ENCODE assay signal across 8 mouse cellular contexts in genomic region chr17:33954646-33955554, GRCm38 (mm10). TPM values are rescaled to one million over a fixed set of nuclear protein-coding genes. Genes with fewer than 3 reads are reported as not detected.
A peak's percentile ranks its signal among the peaks of the same experiment; 100 is the strongest.
DNase-seq lines count a peak whose midpoint lies in the region; ATAC-seq and TF ChIP-seq lines count a peak whose summit lies in the region.

No protein-coding gene starts in this region.

- H3K9ac ChIP-seq in ES-E14 (ENCODE audit: insufficient read depth, low read depth, low read length, poor library complexity, severe bottlenecking) = peak overlapping the region; percentile 98
- peak overlapping the region; percentile 97 for H3K9ac ChIP-seq in embryonic facial prominence, embryonic 15.5 days
- H3K9ac ChIP-seq in intestine, embryonic 15.5 days = peak overlapping the region; percentile 97
- peak overlapping the region; percentile 89 for H3K9ac ChIP-seq in midbrain, embryonic 14.5 days (replicated peaks; ENCODE audit: low read length)

- DNase-seq in kidney, adult 8-10 months = peak; percentile 42
- no peak for DNase-seq in kidney, adult 18-20 months
- DNase-seq in ES-E14 (ENCODE audit: low read depth, low spot score) = no peak
- no peak for DNase-seq in midbrain, embryonic 14.5 days
- DNase-seq in urinary bladder, postnatal 10 days (ENCODE audit: low spot score) = no peak
- no peak for DNase-seq in natural killer cell, adult 2 months (ENCODE audit: low spot score in 2 of 2)

- ATAC-seq in embryonic facial prominence, embryonic 15.5 days (ENCODE audit: insufficient number of reproducible peaks, low FRiP score, low TSS enrichment, low read depth) = peak; percentile 1; the same call in 1 of the 2 replicates
- peak; percentile 23; the same call in 1 of the 2 replicates for ATAC-seq in intestine, embryonic 15.5 days
- ATAC-seq in midbrain, embryonic 14.5 days (ENCODE audit: low FRiP score, low TSS enrichment) = no peak; the same call in 1 of the 2 replicates

- WGBS in embryonic facial prominence, embryonic 15.5 days = under 1% methylated on average over 33 of the region's 33 CpGs
- under 1% methylated on average over 33 of the region's 33 CpGs for WGBS in intestine, embryonic 15.5 days
- 2% methylated on average over 33 of the region's 33 CpGs for WGBS in midbrain, embryonic 14.5 days

- no peaks in the 10 kb centered on the region for H3K27me3 ChIP-seq in embryonic facial prominence, embryonic 15.5 days
- no peaks in the 10 kb centered on the region for H3K27me3 ChIP-seq in intestine, embryonic 15.5 days (replicated peaks)
- H3K27me3 ChIP-seq in midbrain, embryonic 14.5 days (ENCODE audit: control insufficient read depth, insufficient read depth, low read length) = no peaks in the 10 kb centered on the region

- in situ Hi-C loops in ES-E14 (cut with MboI; ENCODE audit: low sequenced_read_pairs in 2 of 2, unreplicated experiment in 2 of 2) = no loop called here

- H3K4me2 ChIP-seq in embryonic facial prominence, embryonic 15.5 days (replicated peaks) = peak overlapping the region; percentile 85
- peak overlapping the region; percentile 91 for H3K4me2 ChIP-seq in intestine, embryonic 15.5 days (replicated peaks)
- peak overlapping the region; percentile 93 for H3K4me2 ChIP-seq in midbrain, embryonic 14.5 days (ENCODE audit: low read length)

- H3K36me3 ChIP-seq in ES-E14 (ENCODE audit: control insufficient read depth, insufficient read depth, low read length, poor library complexity, severe bottlenecking) = peaks cover 42% of the 10 kb centered on the region
- H3K36me3 ChIP-seq in embryonic facial prominence, embryonic 15.5 days = peaks cover 46% of the 10 kb centered on the region
- H3K36me3 ChIP-seq in intestine, embryonic 15.5 days = peaks cover 19% of the 10 kb centered on the region
- H3K36me3 ChIP-seq in midbrain, embryonic 14.5 days (ENCODE audit: control insufficient read depth, insufficient read depth, low read length) = peaks cover 46% of the 10 kb centered on the region

- H3K4me1 ChIP-seq in ES-E14 (ENCODE audit: control insufficient read depth in 2 of 2, insufficient read depth in 2 of 2, low read length in 2 of 2, poor library complexity in 1 of 2) = peaks cover 0 to 4% of the 10 kb centered on the region in 2 experiments; a peak in 1 of 4 replicates
- H3K4me1 ChIP-seq in embryonic facial prominence, embryonic 15.5 days = peaks cover 59% of the 10 kb centered on the region
- H3K4me1 ChIP-seq in intestine, embryonic 15.5 days (replicated peaks) = peaks cover 38% of the 10 kb centered on the region
- H3K4me1 ChIP-seq in midbrain, embryonic 14.5 days (ENCODE audit: control insufficient read depth, insufficient read depth, low read length) = peaks cover 28% of the 10 kb centered on the region

- peak overlapping the region; percentile 91 for H3K27ac ChIP-seq in ES-E14 (ENCODE audit: insufficient read depth, low read depth, low read length, poor library complexity, severe bottlenecking)
- H3K27ac ChIP-seq in embryonic facial prominence, embryonic 15.5 days (replicated peaks) = peak overlapping the region; percentile 97
- peak overlapping the region; percentile 94 for H3K27ac ChIP-seq in intestine, embryonic 15.5 days
- peak overlapping the region; percentile 87 for H3K27ac ChIP-seq in midbrain, embryonic 14.5 days (replicated peaks; ENCODE audit: low read depth, low read length)

- no peaks in the 10 kb centered on the region for H3K9me3 ChIP-seq in ES-E14 (ENCODE audit: control insufficient read depth, insufficient read depth, low read depth, low read length)
- no peaks in the 10 kb centered on the region for H3K9me3 ChIP-seq in embryonic facial prominence, embryonic 15.5 days (replicated peaks)
- H3K9me3 ChIP-seq in intestine, embryonic 15.5 days = no peaks in the 10 kb centered on the region
- H3K9me3 ChIP-seq in midbrain, embryonic 14.5 days (ENCODE audit: control insufficient read depth, low read length) = no peaks in the 10 kb centered on the region

- peak overlapping the region; percentile 90 to 96 for H3K4me3 ChIP-seq in ES-E14 (ENCODE audit: insufficient read depth in 1 of 2, low read depth in 1 of 2, low read length in 2 of 2, poor library complexity in 1 of 2, severe bottlenecking in 1 of 2)
- peak overlapping the region; percentile 87 for H3K4me3 ChIP-seq in embryonic facial prominence, embryonic 15.5 days (replicated peaks)
- H3K4me3 ChIP-seq in intestine, embryonic 15.5 days (replicated peaks) = peak overlapping the region; percentile 84
- peak overlapping the region; percentile 90 for H3K4me3 ChIP-seq in midbrain, embryonic 14.5 days (replicated peaks; ENCODE audit: low read depth, low read length)

TF ChIP-seq in ES-E14, 5 proteins besides CTCF, POLR2A, EP300 and RAD21:
- TF ChIP-seq ZNF384 (IDR thresholded peaks at IDR 0.05; ENCODE audit: low read depth, low read length) (no peak), CHD2 (IDR thresholded peaks at IDR 0.05; ENCODE audit: low read depth, low read length) (no peak), HCFC1 (IDR thresholded peaks at IDR 0.05; ENCODE audit: borderline replicate concordance, insufficient read depth, low read length) (no peak), MAFK (IDR thresholded peaks at IDR 0.05; ENCODE audit: insufficient read depth, low read depth, low read length) (no peak), ZC3H11A (IDR thresholded peaks at IDR 0.05; ENCODE audit: borderline replicate concordance, low read depth, low read length) (no peak)

RNA-seq across cellular contexts. Expression of gene Vps52, which starts 0.7 kb away (rescaled TPM):
- total RNA-seq in ES-E14 (2012; rRNA removed) = 23.2 and 24.8 TPM in 2 replicates
- 48.9 and 57.2 TPM in 2 replicates for polyA plus RNA-seq in embryonic facial prominence, embryonic 15.5 days (2015; fragmentation: Nextera tagmentation; extraction: Ambion mirVana)
- polyA plus RNA-seq in intestine, embryonic 15.5 days (2015; fragmentation: Nextera tagmentation; extraction: Ambion mirVana) = 44.0 and 47.4 TPM in 2 replicates
- polyA plus RNA-seq in midbrain, embryonic 14.5 days (2014; fragmentation: Nextera tagmentation; extraction: Ambion mirVana) = 50.6 and 63.2 TPM in 2 replicates

RNA-seq across cellular contexts. Expression of gene Rps18, which starts 0.9 kb away (rescaled TPM):
- total RNA-seq in ES-E14 (2012; rRNA removed) = 4,706 and 5,724 TPM in 2 replicates
- polyA plus RNA-seq in embryonic facial prominence, embryonic 15.5 days (2015; fragmentation: Nextera tagmentation; extraction: Ambion mirVana) = 1,731 and 1,878 TPM in 2 replicates
- 1,812 and 1,948 TPM in 2 replicates for polyA plus RNA-seq in intestine, embryonic 15.5 days (2015; fragmentation: Nextera tagmentation; extraction: Ambion mirVana)
- polyA plus RNA-seq in midbrain, embryonic 14.5 days (2014; fragmentation: Nextera tagmentation; extraction: Ambion mirVana) = 872 and 980 TPM in 2 replicates

RNA-seq across cellular contexts. Expression of gene B3galt4, which starts 3.6 kb away (rescaled TPM):
- 10.3 and 15.3 TPM in 2 replicates for total RNA-seq in ES-E14 (2012; rRNA removed)
- polyA plus RNA-seq in embryonic facial prominence, embryonic 15.5 days (2015; fragmentation: Nextera tagmentation; extraction: Ambion mirVana) = 6.0 and 8.5 TPM in 2 replicates
- polyA plus RNA-seq in intestine, embryonic 15.5 days (2015; fragmentation: Nextera tagmentation; extraction: Ambion mirVana) = 9.8 TPM in 2 replicates
- polyA plus RNA-seq in midbrain, embryonic 14.5 days (2014; fragmentation: Nextera tagmentation; extraction: Ambion mirVana) = 8.0 and 10.1 TPM in 2 replicates

RNA-seq across cellular contexts. Expression of gene Wdr46, which starts 14.4 kb away (rescaled TPM):
- 65.6 and 78.2 TPM in 2 replicates for total RNA-seq in ES-E14 (2012; rRNA removed)
- 36.2 and 36.5 TPM in 2 replicates for polyA plus RNA-seq in embryonic facial prominence, embryonic 15.5 days (2015; fragmentation: Nextera tagmentation; extraction: Ambion mirVana)
- 37.1 and 38.5 TPM in 2 replicates for polyA plus RNA-seq in intestine, embryonic 15.5 days (2015; fragmentation: Nextera tagmentation; extraction: Ambion mirVana)
- polyA plus RNA-seq in midbrain, embryonic 14.5 days (2014; fragmentation: Nextera tagmentation; extraction: Ambion mirVana) = 15.5 and 16.9 TPM in 2 replicates

RNA-seq across cellular contexts. Expression of gene Pfdn6, which starts 14.8 kb away (rescaled TPM):
- total RNA-seq in ES-E14 (2012; rRNA removed) = 175 and 201 TPM in 2 replicates
- 145 and 163 TPM in 2 replicates for polyA plus RNA-seq in embryonic facial prominence, embryonic 15.5 days (2015; fragmentation: Nextera tagmentation; extraction: Ambion mirVana)
- polyA plus RNA-seq in intestine, embryonic 15.5 days (2015; fragmentation: Nextera tagmentation; extraction: Ambion mirVana) = 153 and 159 TPM in 2 replicates
- polyA plus RNA-seq in midbrain, embryonic 14.5 days (2014; fragmentation: Nextera tagmentation; extraction: Ambion mirVana) = 167 and 188 TPM in 2 replicates

Comparison
In these comparisons a context has a peak if more than half of its experiments do, and no peak if none do; other contexts are left out.
1. DNase-seq: peak in kidney, adult 8-10 months (2 of 2); none in kidney, adult 18-20 months (single experiment), ES-E14 (single experiment), midbrain, embryonic 14.5 days (single experiment), urinary bladder, postnatal 10 days (single experiment) and natural killer cell, adult 2 months (0 of 2).
2. Peak in every context shown above with its lines, with median percentiles within 50 percentile points of each other: H3K27ac ChIP-seq, H3K4me3 ChIP-seq, H3K9ac ChIP-seq and H3K4me2 ChIP-seq.